Mouse (Mus musculus) brain, embryonic 18.5 days (tissue): ENCODE data around the gene AI854703.
A peak's percentile ranks its signal among the peaks of the same experiment; 100 is the strongest.
"Not testable (repeated sequence)": the region's sequence is repeated elsewhere in the genome, so short reads cannot be mapped to it uniquely, and the experiment has no call there.

Experiments
- DNase-seq: peaks from one replicate; pipeline ENCODE4 v3.0.0-alpha.2; 2012; ENCODE audit warnings: low read depth, low spot score

Gene AI854703

GRCm38 (mm10) chr6:48614756-48615155, 11.8 kb upstream of the AI854703 start:
- no peak for DNase-seq

GRCm38 (mm10) chr6:48620031-48620430, 6.5 kb upstream of the AI854703 start:
- DNase-seq = no peak

- not testable (repeated sequence) for DNase-seq
These were observed 4.2 kb upstream of the AI854703 start for GRCm38 (mm10) chr6:48622186-48622843.

- DNase-seq = no peak
These were observed 3.1 kb upstream of the AI854703 start for GRCm38 (mm10) chr6:48623460-48623859.

- DNase-seq = no peak
These were observed 420 bp downstream of the AI854703 start for GRCm38 (mm10) chr6:48626984-48627383.

GRCm38 (mm10) chr6:48627511-48627924, 954 bp downstream of the AI854703 start:
- DNase-seq = no peak

- no peak for DNase-seq
These were observed 1.8 kb downstream of the AI854703 start for GRCm38 (mm10) chr6:48628377-48628776.

GRCm38 (mm10) chr6:48628808-48629660, 2.5 kb downstream of the AI854703 start:
- no peak for DNase-seq

GRCm38 (mm10) chr6:48629661-48630034, 3.1 kb downstream of the AI854703 start:
- no peak for DNase-seq

- no peak for DNase-seq
These were observed 4.3 kb downstream of the AI854703 start for GRCm38 (mm10) chr6:48630831-48631230.

GRCm38 (mm10) chr6:48635105-48635504, 8.5 kb downstream of the AI854703 start:
- no peak for DNase-seq

- DNase-seq = no peak
These were observed 10.0 kb downstream of the AI854703 start for GRCm38 (mm10) chr6:48636515-48636914.

- DNase-seq = no peak
These were observed 11.4 kb downstream of the AI854703 start for GRCm38 (mm10) chr6:48637811-48638500.

GRCm38 (mm10) chr6:48638553-48638952, 12.0 kb downstream of the AI854703 start:
- no peak for DNase-seq

GRCm38 (mm10) chr6:48641391-48641790, 14.8 kb downstream of the AI854703 start:
- DNase-seq = no peak

GRCm38 (mm10) chr6:48642764-48643292, 16.3 kb downstream of the AI854703 start:
- peak; percentile 49 for DNase-seq

- DNase-seq = no peak
These were observed 19.2 kb downstream of the AI854703 start for GRCm38 (mm10) chr6:48645660-48646308.

GRCm38 (mm10) chr6:48646309-48646690, 19.7 kb downstream of the AI854703 start:
- DNase-seq = no peak

GRCm38 (mm10) chr6:48646995-48647394, 20.4 kb downstream of the AI854703 start, which contains the start of gene Gimap8:
Gene Gimap8 (plus strand): TSS chr6:48647234.
- no peak for DNase-seq

GRCm38 (mm10) chr6:48647611-48648010, 21.0 kb downstream of the AI854703 start:
- DNase-seq = no peak

GRCm38 (mm10) chr6:48648779-48649178, 22.2 kb downstream of the AI854703 start:
- DNase-seq = no peak
